Mouse (Mus musculus): ENCODE measurements at regions not wholly inside any gene's neighbourhood (a gene's known extent, or its start where the extent isn't known, plus 50 kb on each side); places are given as distances from the start of the nearest gene placed in this dataset.

GRCm38 (mm10) chr13:105503657-105504056 is 60.2 kb downstream of the Htr1a start:
- DNase-seq (ENCODE audit: low spot score), result no peak

GRCm38 (mm10) chr13:105537981-105538680 is 94.7 kb downstream of the Htr1a start:
- peak; percentile 45 for DNase-seq (ENCODE audit: low spot score)

- DNase-seq (ENCODE audit: low spot score), result no peak
Measured at GRCm38 (mm10) chr13:105573248-105573647, 129.8 kb downstream of the Htr1a start.

GRCm38 (mm10) chr13:105606450-105606849 is 163.0 kb downstream of the Htr1a start:
- DNase-seq (ENCODE audit: low spot score), result no peak

- no peak for DNase-seq (ENCODE audit: low spot score)
Measured at GRCm38 (mm10) chr13:105619308-105619707, 175.9 kb downstream of the Htr1a start.

- no peak for DNase-seq (ENCODE audit: low spot score)
Measured at GRCm38 (mm10) chr13:105620867-105621266, 177.4 kb downstream of the Htr1a start.

- no peak for DNase-seq (ENCODE audit: low spot score)
Measured at GRCm38 (mm10) chr13:105628618-105629017, 185.2 kb downstream of the Htr1a start.

- DNase-seq (ENCODE audit: low spot score), result no peak
Measured at GRCm38 (mm10) chr13:105648617-105649016, 205.2 kb downstream of the Htr1a start.

Data from embryo, embryonic 10 days (tissue).